Mouse (Mus musculus): ENCODE measurements at regions not wholly inside any gene's neighbourhood (a gene's known extent, or its start where the extent isn't known, plus 50 kb on each side); places are given as distances from the start of the nearest gene placed in this dataset.

GRCm38 (mm10) chr16:64391440-64392197 is 210.6 kb downstream of the Csnka2ip start:
- no peak for DNase-seq (ENCODE audit: low spot score)

- DNase-seq (ENCODE audit: low spot score), result peak; percentile 50
Measured at GRCm38 (mm10) chr16:64368608-64369399, 233.4 kb downstream of the Csnka2ip start.

- DNase-seq (ENCODE audit: low spot score), result no peak
Measured at GRCm38 (mm10) chr16:64347940-64348339, 254.3 kb downstream of the Csnka2ip start.

GRCm38 (mm10) chr16:64332887-64333455 is 269.2 kb downstream of the Csnka2ip start:
- DNase-seq (ENCODE audit: low spot score), result no peak

- DNase-seq (ENCODE audit: low spot score), result no peak
Measured at GRCm38 (mm10) chr16:64332195-64332886, 269.9 kb downstream of the Csnka2ip start.

- DNase-seq (ENCODE audit: low spot score), result no peak
Measured at GRCm38 (mm10) chr16:64329264-64330060, 272.7 kb downstream of the Csnka2ip start.

GRCm38 (mm10) chr16:64318796-64319493 is 283.3 kb downstream of the Csnka2ip start:
- no peak for DNase-seq (ENCODE audit: low spot score)

GRCm38 (mm10) chr16:64316831-64317230 is 285.4 kb downstream of the Csnka2ip start:
- DNase-seq (ENCODE audit: low spot score), result no peak

GRCm38 (mm10) chr16:64293507-64293906 is 308.7 kb downstream of the Csnka2ip start:
- DNase-seq (ENCODE audit: low spot score), result no peak

GRCm38 (mm10) chr16:64285306-64285705 is 316.9 kb downstream of the Csnka2ip start:
- DNase-seq (ENCODE audit: low spot score), result no peak

- DNase-seq (ENCODE audit: low spot score), result no peak
Measured at GRCm38 (mm10) chr16:64275860-64276597, 326.2 kb downstream of the Csnka2ip start.

- no peak for DNase-seq (ENCODE audit: low spot score)
Measured at GRCm38 (mm10) chr16:64275420-64275819, 326.8 kb downstream of the Csnka2ip start.

GRCm38 (mm10) chr16:64264960-64265736 is 337.1 kb downstream of the Csnka2ip start:
- DNase-seq (ENCODE audit: low spot score), result no peak

- DNase-seq (ENCODE audit: low spot score), result no peak
Measured at GRCm38 (mm10) chr16:64251155-64251554, 351.1 kb downstream of the Csnka2ip start.

GRCm38 (mm10) chr16:64248743-64249142 is 353.5 kb downstream of the Csnka2ip start:
- DNase-seq (ENCODE audit: low spot score), result no peak

- DNase-seq (ENCODE audit: low spot score), result no peak
Measured at GRCm38 (mm10) chr16:64245942-64246341, 356.3 kb downstream of the Csnka2ip start.

GRCm38 (mm10) chr16:64224336-64224735 is 360.4 kb upstream of the Epha3 start:
- DNase-seq (ENCODE audit: low spot score), result no peak

- no peak for DNase-seq (ENCODE audit: low spot score)
Measured at GRCm38 (mm10) chr16:64216671-64217070, 352.7 kb upstream of the Epha3 start.

- no peak for DNase-seq (ENCODE audit: low spot score)
Measured at GRCm38 (mm10) chr16:64211895-64212294, 347.9 kb upstream of the Epha3 start.

All from testis, postnatal 10 days (tissue).